In genomic region chr4:114986211-114986590, GRCm38 (mm10) we compare ENCODE assay signal across 8 mouse cellular contexts. TPM values are rescaled to one million over a fixed set of nuclear protein-coding genes. Genes with fewer than 3 reads are reported as not detected.
DNase-seq lines count a peak whose midpoint lies in the region; ATAC-seq lines count a peak whose summit lies in the region.

No protein-coding gene starts in this region.

- H3K9me3 ChIP-seq in kidney, embryonic 15.5 days (replicated peaks): no peaks in the 10 kb centered on the region

- H3K4me1 ChIP-seq in kidney, embryonic 15.5 days: peaks cover 11% of the 10 kb centered on the region; the same call in 1 of the 2 replicates
- peaks cover 3% of the 10 kb centered on the region for H3K4me1 ChIP-seq in brown adipose tissue, adult 24 weeks (ENCODE audit: control insufficient read depth, insufficient read depth, insufficient read length, low read length)

- 1% methylated on average over 8 of the region's 8 CpGs for WGBS in kidney, embryonic 15.5 days
- 3% methylated on average over 8 of the region's 8 CpGs for WGBS in macrophage (ENCODE audit: missing documents)

- peak overlapping the region; percentile 58 for H3K4me2 ChIP-seq in kidney, embryonic 15.5 days

- peak overlapping the region; percentile 85 for H3K4me3 ChIP-seq in kidney, embryonic 15.5 days (replicated peaks)
- H3K4me3 ChIP-seq in brown adipose tissue, adult 24 weeks (ENCODE audit: insufficient read depth, low read depth, low read length): peak overlapping the region; percentile 96
- H3K4me3 ChIP-seq in macrophage (ENCODE audit: inconsistent target): peak overlapping the region; percentile 71

- H3K9ac ChIP-seq in kidney, embryonic 15.5 days: peak overlapping the region; percentile 84

- DNase-seq in kidney, adult 8-10 months: no peak
- peak; percentile 8 for DNase-seq in forelimb bud, embryonic 11.5 days (ENCODE audit: low read depth, low spot score)
- DNase-seq in adrenal gland, postnatal 14 days: no peak
- no peak for DNase-seq in adrenal gland, adult 18-20 months (ENCODE audit: low spot score in 2 of 2)

- peak overlapping the region; percentile 99 for H3K27ac ChIP-seq in kidney, embryonic 15.5 days
- H3K27ac ChIP-seq in brown adipose tissue, adult 24 weeks (replicated peaks; ENCODE audit: low read depth, low read length): peak overlapping the region; percentile 99
- H3K27ac ChIP-seq in macrophage: peak overlapping the region; percentile 76

- no peaks in the 10 kb centered on the region for H3K27me3 ChIP-seq in kidney, embryonic 15.5 days

- no peaks in the 10 kb centered on the region for H3K36me3 ChIP-seq in kidney, embryonic 15.5 days
- no peaks in the 10 kb centered on the region for H3K36me3 ChIP-seq in macrophage (ENCODE audit: inconsistent target)

- peak; percentile 26 for ATAC-seq in kidney, embryonic 15.5 days (replicated peaks; ENCODE audit: low FRiP score)
- no peak for ATAC-seq in CD4-positive, CD25-positive, alpha-beta regulatory T cell, adult 4 months

- peaks cover 53% of the 10 kb centered on the region for H3K79me2 ChIP-seq in macrophage (ENCODE audit: inconsistent target)

RNA-seq across cellular contexts. Expression of gene Cmpk1, which starts 0.8 kb away (rescaled TPM):
- 91.9 and 101 TPM in 2 replicates for polyA plus RNA-seq in kidney, embryonic 15.5 days (2015; fragmentation: Nextera tagmentation; extraction: Ambion mirVana)
- 137 and 158 TPM in 2 replicates for polyA plus RNA-seq in brown adipose tissue, adult 24 weeks (2012; ENCODE audit: insufficient read depth, insufficient read length, missing spikeins)
- 10 to 100 TPM; 13.9 to 48.3 (median 30.3) TPM for total RNA-seq in macrophage (2018; cell fraction: chromatin; rRNA removed)
- total RNA-seq in macrophage (2018; cell fraction: cytosol; rRNA removed): 100 to 1,000 TPM in 3 of 26 experiments, 10 to 100 TPM in 23; 59.5 to 123 (median 82.4) TPM
- 10 to 100 TPM; 27.0 to 68.3 (median 39.7) TPM for total RNA-seq in macrophage (2018; cell fraction: nucleus; rRNA removed)
- polyA plus RNA-seq in macrophage (2018): 89.7 to 330 TPM (median 144 TPM) in 3 replicates
- polyA plus RNA-seq in CD4-positive, CD25-positive, alpha-beta regulatory T cell, adult 4 months (2017; shearing (Covaris generic)): 10 to 100 TPM; 43.9 to 64.6 TPM
- 103 and 104 TPM in 2 replicates for total RNA-seq in adrenal gland, postnatal 14 days (2021)
- total RNA-seq in adrenal gland, adult 18-20 months (2021): 100 to 1,000 TPM; 110 to 127 TPM

RNA-seq across cellular contexts. Expression of gene Stil, which starts 13.8 kb away (rescaled TPM):
- polyA plus RNA-seq in kidney, embryonic 15.5 days (2015; fragmentation: Nextera tagmentation; extraction: Ambion mirVana): 12.5 and 13.1 TPM in 2 replicates
- 0.52 TPM in 1 of 2 replicates, not detected in the other for polyA plus RNA-seq in brown adipose tissue, adult 24 weeks (2012; ENCODE audit: insufficient read depth, insufficient read length, missing spikeins)
- 10 to 100 TPM in 3 of 26 experiments, 1 to 10 TPM in 22, under 1 TPM in 1; 0.84 to 11.2 (median 4.1) TPM for total RNA-seq in macrophage (2018; cell fraction: chromatin; rRNA removed)
- total RNA-seq in macrophage (2018; cell fraction: cytosol; rRNA removed): 1 to 10 TPM in 14 of 26 experiments, under 1 TPM in 12; 0.38 to 1.8 (median 1.0) TPM
- 10 to 100 TPM in 1 of 26 experiments, 1 to 10 TPM in 24, under 1 TPM in 1; 0.79 to 17.8 (median 2.7) TPM for total RNA-seq in macrophage (2018; cell fraction: nucleus; rRNA removed)
- 1.1 to 3.7 TPM (median 1.2 TPM) in 3 replicates for polyA plus RNA-seq in macrophage (2018)
- 1 to 10 TPM; 2.0 TPM for polyA plus RNA-seq in CD4-positive, CD25-positive, alpha-beta regulatory T cell, adult 4 months (2017; shearing (Covaris generic))
- 1.9 and 2.3 TPM in 2 replicates for total RNA-seq in adrenal gland, postnatal 14 days (2021)
- under 1 TPM; 0.30 to 0.38 TPM for total RNA-seq in adrenal gland, adult 18-20 months (2021)
